Mouse (Mus musculus): ENCODE measurements around the gene Vmn2r112. TPM values are rescaled to one million over a fixed set of nuclear protein-coding genes. Genes with fewer than 3 reads are reported as not detected.

Vmn2r112 gene
- not detected in 2 replicates for polyA plus RNA-seq (2015; fragmentation: Nextera tagmentation; extraction: Ambion mirVana)

DNA sequence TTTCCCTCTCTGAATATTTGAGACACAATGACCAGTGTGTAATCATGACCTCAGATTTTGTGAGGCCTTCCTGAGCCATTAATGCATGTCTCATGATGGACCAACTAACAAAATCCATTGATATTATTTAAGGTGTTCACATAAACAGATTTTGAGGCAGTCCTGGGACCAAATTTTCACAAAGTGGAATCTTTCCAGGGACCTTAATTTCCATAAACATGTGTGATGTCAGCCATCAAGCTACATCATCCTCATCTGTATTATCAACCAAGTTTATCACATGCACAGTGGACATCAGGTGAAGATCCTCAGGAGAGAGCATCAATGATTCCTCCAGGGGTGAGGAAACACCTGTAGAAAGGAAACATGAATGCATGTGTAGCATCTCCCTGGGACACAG is at the start of gene Vmn2r112:
Gene Vmn2r112, plus strand, starts transcription at position 301 of the 400 bp plus-strand sequence.

DNA sequence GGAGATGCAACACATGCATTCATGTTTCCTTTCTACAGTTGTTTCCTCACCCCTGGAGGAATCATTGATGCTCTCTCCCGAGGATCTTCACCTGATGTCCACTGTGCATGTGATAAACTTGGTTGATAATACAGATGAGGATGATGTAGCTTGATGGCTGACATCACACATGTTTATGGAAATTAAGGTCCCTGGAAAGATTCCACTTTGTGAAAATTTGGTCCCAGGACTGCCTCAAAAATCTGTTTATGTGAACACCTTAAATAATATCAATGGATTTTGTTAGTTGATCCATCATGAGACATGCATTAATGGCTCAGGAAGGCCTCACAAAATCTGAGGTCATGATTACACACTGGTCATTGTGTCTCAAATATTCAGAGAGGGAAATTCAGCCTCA is 27.4 kb upstream of the Vmn2r112 start, which contains the start of gene Vmn2r111:
Gene Vmn2r111, minus strand, starts transcription at position 101 of the 400 bp plus-strand sequence.

Other genes with a start within 250 kb of the Vmn2r112 start
- gene Zfp944, start 239.6 kb upstream of the Vmn2r112 start, polyA plus RNA-seq (2015; fragmentation: Nextera tagmentation; extraction: Ambion mirVana), result 8.5 and 9.5 TPM in 2 replicates
- 5.6 and 5.8 TPM in 2 replicates for gene Zfp758, start 239.5 kb upstream of the Vmn2r112 start, polyA plus RNA-seq (2015; fragmentation: Nextera tagmentation; extraction: Ambion mirVana)
- gene Zfp946, start 176.7 kb upstream of the Vmn2r112 start, polyA plus RNA-seq (2015; fragmentation: Nextera tagmentation; extraction: Ambion mirVana), result 2.1 and 2.5 TPM in 2 replicates
- not detected in 2 replicates for gene Vmn2r111, start 27.5 kb upstream of the Vmn2r112 start, polyA plus RNA-seq (2015; fragmentation: Nextera tagmentation; extraction: Ambion mirVana)

Data from spleen, postnatal 0 days (tissue).